Mouse (Mus musculus) monocyte, adult 5-6 weeks (primary cell): ENCODE data around the gene Dna2. TPM values are rescaled to one million over a fixed set of nuclear protein-coding genes. Genes with fewer than 3 reads are reported as not detected.
"Not testable (repeated sequence)": the region's sequence is repeated elsewhere in the genome, so short reads cannot be mapped to it uniquely, and the experiment has no call there.

Experiments used
- ATAC-seq: fragments of 153-309, 156-312 bp; replicated peaks from 2 replicates; pipeline ENCODE4 v1.8.0; 2017; ENCODE audit warnings: mild to moderate bottlenecking; ENCODE audit not compliant: low TSS enrichment, insufficient number of reproducible peaks, severe bottlenecking, poor library complexity, low FRiP score
- total RNA-seq: library from RNA; stranded (forward); fragments of 200-1000, 200-491, 200-594 nt; gene quantifications from 3 replicates; pipeline ENCODE4 v1.2.3, GENCODE M21; 2017

Gene Dna2
- total RNA-seq, result 53.3 to 72.9 TPM (median 67.8 TPM) in 3 replicates

GRCm38 (mm10) chr10:62946738-62947471, at the start of gene Dna2:
TSS of gene Dna2 (plus strand) at chr10:62947026.
- no peak for ATAC-seq

GRCm38 (mm10) chr10:62897437-62897836, 49.4 kb upstream of the Dna2 start:
- no peak for ATAC-seq

- ATAC-seq, result no peak
These were observed 48.8 kb upstream of the Dna2 start for GRCm38 (mm10) chr10:62898061-62898460.

- no peak for ATAC-seq
These were observed 46.7 kb upstream of the Dna2 start for GRCm38 (mm10) chr10:62900144-62900543.

GRCm38 (mm10) chr10:62901826-62902225, 45.0 kb upstream of the Dna2 start:
- ATAC-seq, result no peak

- ATAC-seq, result no peak
These were observed 44.0 kb upstream of the Dna2 start for GRCm38 (mm10) chr10:62902829-62903228.

GRCm38 (mm10) chr10:62906336-62906735, 40.5 kb upstream of the Dna2 start:
- ATAC-seq, result no peak

GRCm38 (mm10) chr10:62908896-62909295, 37.9 kb upstream of the Dna2 start, which contains the start of gene Tet1:
TSS of gene Tet1 (minus strand) at chr10:62908996.
- not testable (repeated sequence) for ATAC-seq

- ATAC-seq, result no peak
These were observed 35.7 kb upstream of the Dna2 start for GRCm38 (mm10) chr10:62911120-62911519.

- ATAC-seq, result no peak
These were observed 27.8 kb upstream of the Dna2 start for GRCm38 (mm10) chr10:62918985-62919384.

GRCm38 (mm10) chr10:62919925-62920765, 26.7 kb upstream of the Dna2 start, which contains the start of gene Slc25a16:
TSS of gene Slc25a16 (plus strand) at chr10:62920633.
- ATAC-seq, result peak; percentile 94

- ATAC-seq, result no peak
These were observed 26.1 kb upstream of the Dna2 start for GRCm38 (mm10) chr10:62920766-62921156.

GRCm38 (mm10) chr10:62924096-62924635, 22.7 kb upstream of the Dna2 start:
- no peak for ATAC-seq

- ATAC-seq, result no peak
These were observed 14.4 kb upstream of the Dna2 start for GRCm38 (mm10) chr10:62932381-62932780.

- peak; percentile 37 for ATAC-seq
These were observed 1.7 kb upstream of the Dna2 start for GRCm38 (mm10) chr10:62944975-62945580.

- peak; percentile 90 for ATAC-seq
These were observed 1.7 kb downstream of the Dna2 start for GRCm38 (mm10) chr10:62948551-62948950.

- ATAC-seq, result no peak
These were observed 17.1 kb downstream of the Dna2 start for GRCm38 (mm10) chr10:62963956-62964355.

GRCm38 (mm10) chr10:62965796-62966195, 19.0 kb downstream of the Dna2 start:
- ATAC-seq, result no peak

- ATAC-seq, result no peak
These were observed 19.5 kb downstream of the Dna2 start for GRCm38 (mm10) chr10:62966291-62966690.
